Mouse (Mus musculus): ENCODE measurements around the gene Anxa1. TPM values are rescaled to one million over a fixed set of nuclear protein-coding genes. Genes with fewer than 3 reads are reported as not detected.

Gene Anxa1
- polyA plus RNA-seq (2012; ENCODE audit: insufficient read depth, insufficient read length, missing spikeins): 527 and 594 TPM in 2 replicates

GRCm38 (mm10) chr19:20390455-20390994, at the start of gene Anxa1:
Anxa1 (minus strand) TSS chr19:20390944.
- Histone ChIP-seq H3K4me3 (ENCODE audit: insufficient read depth, low read length) (peak within 1 kb of the TSS; percentile 72), H3K27ac (ENCODE audit: insufficient read depth, low read depth, low read length) (peak within 1 kb of the TSS; percentile 70), H3K4me1 (ENCODE audit: control insufficient read depth, insufficient read depth, low read length) (peaks cover 20% of the 10 kb centered on the region)
- TF ChIP-seq CTCF (IDR thresholded peaks at IDR 0.05; ENCODE audit: low read depth, low read length): no peak
- TF ChIP-seq POLR2A (IDR thresholded peaks at IDR 0.05; ENCODE audit: borderline replicate concordance, low read depth, low read length): no peak

GRCm38 (mm10) chr19:20437043-20437442, 46.3 kb upstream of the Anxa1 start:
- no peak for TF ChIP-seq CTCF (IDR thresholded peaks at IDR 0.05; ENCODE audit: low read depth, low read length)
- TF ChIP-seq POLR2A (IDR thresholded peaks at IDR 0.05; ENCODE audit: borderline replicate concordance, low read depth, low read length): no peak
- Histone ChIP-seq H3K4me3 (ENCODE audit: insufficient read depth, low read length) (no peak overlapping the region), H3K4me1 (ENCODE audit: control insufficient read depth, insufficient read depth, low read length) (no peaks in the 10 kb centered on the region), H3K27ac (ENCODE audit: insufficient read depth, low read depth, low read length) (no peak overlapping the region)

GRCm38 (mm10) chr19:20434541-20434940, 43.8 kb upstream of the Anxa1 start:
- no peaks in the 10 kb centered on the region; the same call in 1 of the 2 replicates for H3K4me1 ChIP-seq (ENCODE audit: control insufficient read depth, insufficient read depth, low read length)
- peak; percentile 58; the same call in 1 of the 2 replicates for TF ChIP-seq CTCF (IDR thresholded peaks at IDR 0.05; ENCODE audit: low read depth, low read length)
- no peak for TF ChIP-seq POLR2A (IDR thresholded peaks at IDR 0.05; ENCODE audit: borderline replicate concordance, low read depth, low read length)
- no peak overlapping the region for H3K27ac ChIP-seq (ENCODE audit: insufficient read depth, low read depth, low read length)
- H3K4me3 ChIP-seq (ENCODE audit: insufficient read depth, low read length): no peak overlapping the region

- no peaks in the 10 kb centered on the region; the same call in 1 of the 2 replicates for H3K4me1 ChIP-seq (ENCODE audit: control insufficient read depth, insufficient read depth, low read length)
- H3K27ac ChIP-seq (ENCODE audit: insufficient read depth, low read depth, low read length): no peak overlapping the region
- no peak for TF ChIP-seq CTCF (IDR thresholded peaks at IDR 0.05; ENCODE audit: low read depth, low read length)
- TF ChIP-seq POLR2A (IDR thresholded peaks at IDR 0.05; ENCODE audit: borderline replicate concordance, low read depth, low read length): no peak
- no peak overlapping the region for H3K4me3 ChIP-seq (ENCODE audit: insufficient read depth, low read length)
These were observed 43.2 kb upstream of the Anxa1 start for GRCm38 (mm10) chr19:20433966-20434365.

GRCm38 (mm10) chr19:20426443-20427161, 35.9 kb upstream of the Anxa1 start:
- Histone ChIP-seq H3K4me3 (ENCODE audit: insufficient read depth, low read length) (no peak overlapping the region), H3K27ac (ENCODE audit: insufficient read depth, low read depth, low read length) (no peak overlapping the region), H3K4me1 (ENCODE audit: control insufficient read depth, insufficient read depth, low read length) (peaks cover 5% of the 10 kb centered on the region)
- TF ChIP-seq POLR2A (IDR thresholded peaks at IDR 0.05; ENCODE audit: borderline replicate concordance, low read depth, low read length): no peak
- TF ChIP-seq CTCF (IDR thresholded peaks at IDR 0.05; ENCODE audit: low read depth, low read length): no peak

GRCm38 (mm10) chr19:20411276-20411675, 20.5 kb upstream of the Anxa1 start:
- Histone ChIP-seq H3K4me3 (ENCODE audit: insufficient read depth, low read length) (no peak overlapping the region), H3K27ac (ENCODE audit: insufficient read depth, low read depth, low read length) (no peak overlapping the region), H3K4me1 (ENCODE audit: control insufficient read depth, insufficient read depth, low read length) (peaks cover 10% of the 10 kb centered on the region)
- TF ChIP-seq POLR2A (IDR thresholded peaks at IDR 0.05; ENCODE audit: borderline replicate concordance, low read depth, low read length) (no peak), CTCF (IDR thresholded peaks at IDR 0.05; ENCODE audit: low read depth, low read length) (no peak)

- TF ChIP-seq POLR2A (IDR thresholded peaks at IDR 0.05; ENCODE audit: borderline replicate concordance, low read depth, low read length): no peak
- no peak for TF ChIP-seq CTCF (IDR thresholded peaks at IDR 0.05; ENCODE audit: low read depth, low read length)
- Histone ChIP-seq H3K27ac (ENCODE audit: insufficient read depth, low read depth, low read length) (peak overlapping the region; percentile 59), H3K4me3 (ENCODE audit: insufficient read depth, low read length) (no peak overlapping the region), H3K4me1 (ENCODE audit: control insufficient read depth, insufficient read depth, low read length) (peaks cover 10% of the 10 kb centered on the region)
These were observed 19.1 kb upstream of the Anxa1 start for GRCm38 (mm10) chr19:20409541-20410528.

- H3K27ac ChIP-seq (ENCODE audit: insufficient read depth, low read depth, low read length): no peak overlapping the region
- H3K4me3 ChIP-seq (ENCODE audit: insufficient read depth, low read length): no peak overlapping the region
- peaks cover 16% of the 10 kb centered on the region for H3K4me1 ChIP-seq (ENCODE audit: control insufficient read depth, insufficient read depth, low read length)
- no peak for TF ChIP-seq POLR2A (IDR thresholded peaks at IDR 0.05; ENCODE audit: borderline replicate concordance, low read depth, low read length)
- no peak for TF ChIP-seq CTCF (IDR thresholded peaks at IDR 0.05; ENCODE audit: low read depth, low read length)
These were observed 15.7 kb upstream of the Anxa1 start for GRCm38 (mm10) chr19:20406475-20406874.

- TF ChIP-seq CTCF (IDR thresholded peaks at IDR 0.05; ENCODE audit: low read depth, low read length): no peak
- no peak for TF ChIP-seq POLR2A (IDR thresholded peaks at IDR 0.05; ENCODE audit: borderline replicate concordance, low read depth, low read length)
- Histone ChIP-seq H3K4me3 (ENCODE audit: insufficient read depth, low read length) (no peak overlapping the region), H3K4me1 (ENCODE audit: control insufficient read depth, insufficient read depth, low read length) (peaks cover 13% of the 10 kb centered on the region), H3K27ac (ENCODE audit: insufficient read depth, low read depth, low read length) (no peak overlapping the region)
These were observed 14.3 kb upstream of the Anxa1 start for GRCm38 (mm10) chr19:20405015-20405414.
